Comparison of ENCODE assay signal across 9 mouse cellular contexts in genomic region chr6:94647574-94648430, GRCm38 (mm10). TPM values are rescaled to one million over a fixed set of nuclear protein-coding genes. Genes with fewer than 3 reads are reported as not detected.
DNase-seq lines count a peak whose midpoint lies in the region; ATAC-seq lines count a peak whose summit lies in the region.
"Had no signal": no experiment of that assay in that cellular context is flagged by ENCODE, and none has a peak within 500 bp of the region (broad histone marks: within the 10 kb centered on the region; RNA-seq: fewer than 3 reads in every experiment).

No protein-coding gene starts in this region.

- H3K4me1 ChIP-seq in hindbrain, embryonic 12.5 days: peaks cover 61% of the 10 kb centered on the region
- H3K4me1 ChIP-seq in midbrain, embryonic 10.5 days: peaks cover 60% of the 10 kb centered on the region

- peak; percentile 74 for ATAC-seq in hindbrain, embryonic 12.5 days (ENCODE audit: low FRiP score)

- H3K4me2 ChIP-seq in hindbrain, embryonic 12.5 days (replicated peaks): peak overlapping the region; percentile 29; the same call in 1 of the 2 replicates

- H3K36me3 ChIP-seq in hindbrain, embryonic 12.5 days: no peaks in the 10 kb centered on the region
- H3K36me3 ChIP-seq in midbrain, embryonic 10.5 days: peaks cover 17% of the 10 kb centered on the region

- 11% methylated on average over 10 of the region's 10 CpGs for WGBS in hindbrain, embryonic 12.5 days
- WGBS in midbrain, embryonic 10.5 days: 20% methylated on average over 10 of the region's 10 CpGs

- intact Hi-C loops in left cerebral cortex, postnatal 4 days (cut with DNase I): loop anchor here (5.0 kb wide), 1 partner anchor 1496 kb away; no protein-coding TSS in a partner anchor

- no peaks in the 10 kb centered on the region for H3K9me3 ChIP-seq in hindbrain, embryonic 12.5 days (replicated peaks)
- H3K9me3 ChIP-seq in midbrain, embryonic 10.5 days (replicated peaks): no peaks in the 10 kb centered on the region

- DNase-seq in cerebellum, adult 11 months: peak; percentile 46
- DNase-seq in cerebellum, adult 8-10 months: no peak
- DNase-seq in cerebellum, adult 9-10 months: peak; percentile 61
- peak; percentile 87 for DNase-seq in gastrocnemius, adult 18-20 months (ENCODE audit: low spot score)
- DNase-seq in left cerebral cortex, postnatal 4 days: peak; percentile 55
- peak; percentile 40 for DNase-seq in midbrain, embryonic 10.5 days (ENCODE audit: low spot score)
- peak; percentile 73 for DNase-seq in thymus, postnatal 0 days (ENCODE audit: low spot score)

- no peak overlapping the region for H3K9ac ChIP-seq in hindbrain, embryonic 12.5 days

- H3K27ac ChIP-seq in hindbrain, embryonic 12.5 days: peak overlapping the region; percentile 72
- peak overlapping the region; percentile 79 for H3K27ac ChIP-seq in midbrain, embryonic 10.5 days (replicated peaks)
- H3K27ac ChIP-seq: macrophage had no signal

- H3K27me3 ChIP-seq in hindbrain, embryonic 12.5 days: no peaks in the 10 kb centered on the region
- H3K27me3 ChIP-seq in midbrain, embryonic 10.5 days (ENCODE audit: low read depth, poor library complexity, severe bottlenecking): no peaks in the 10 kb centered on the region

- no peak overlapping the region for H3K4me3 ChIP-seq in hindbrain, embryonic 12.5 days
- no peak overlapping the region for H3K4me3 ChIP-seq in midbrain, embryonic 10.5 days

RNA-seq across cellular contexts. Expression of gene Lrig1, which starts 52.2 kb away (rescaled TPM):
- 10 to 100 TPM; 36.4 to 42.2 TPM for total RNA-seq in gastrocnemius, adult 18-20 months (2021)
- polyA plus RNA-seq in hindbrain, embryonic 12.5 days (2016; fragmentation: Nextera tagmentation; extraction: Ambion mirVana): 23.9 and 24.3 TPM in 2 replicates
- 10 to 100 TPM; 28.3 to 32.8 TPM for total RNA-seq in left cerebral cortex, postnatal 4 days (2021)
- 13.4 and 13.9 TPM in 2 replicates for polyA plus RNA-seq in midbrain, embryonic 10.5 days (2016; fragmentation: Nextera tagmentation; extraction: Ambion mirVana)
- polyA plus RNA-seq in thymus, postnatal 0 days (2015; fragmentation: Nextera tagmentation; extraction: Ambion mirVana): 6.6 and 6.8 TPM in 2 replicates
